Mouse (Mus musculus): ENCODE measurements around the gene Hipk1. TPM values are rescaled to one million over a fixed set of nuclear protein-coding genes. Genes with fewer than 3 reads are reported as not detected.

The Hipk1 gene
- polyA plus RNA-seq, 2 experiments = 16.6 to 27.3 TPM

- H3K9ac ChIP-seq (ENCODE audit: low read depth, low read length, severe bottlenecking) = no peak overlapping the region
- no peak overlapping the region for H3K4me2 ChIP-seq (replicated peaks; ENCODE audit: low read depth, low read length, severe bottlenecking)
- no peak overlapping the region for H3K4me3 ChIP-seq (replicated peaks; ENCODE audit: low read length)
- H3K4me1 ChIP-seq (ENCODE audit: control insufficient read depth, insufficient read depth, low read length) = peaks cover 19% of the 10 kb centered on the region
- no peak for TF ChIP-seq POLR2A (IDR thresholded peaks at IDR 0.05; ENCODE audit: borderline replicate concordance, extremely low read depth, insufficient read depth, insufficient read length)
- H3K27me3 ChIP-seq (ENCODE audit: control insufficient read depth, insufficient read depth, low read length) = no peaks in the 10 kb centered on the region
- H3K9me3 ChIP-seq (ENCODE audit: control insufficient read depth, low read length) = no peaks in the 10 kb centered on the region
- H3K36me3 ChIP-seq (ENCODE audit: control insufficient read depth, insufficient read depth, low read length) = no peaks in the 10 kb centered on the region
- WGBS = 98% methylated on average over 4 of the region's 4 CpGs
- DNase-seq (ENCODE audit: low spot score) (no peak), ATAC-seq (ENCODE audit: low FRiP score, low read depth) (no peak)
- H3K27ac ChIP-seq (replicated peaks; ENCODE audit: low read depth, low read length) = no peak overlapping the region
Observed at GRCm38 (mm10) chr3:103712196-103712595, 79.2 kb downstream of the Hipk1 start.

- no peak overlapping the region for H3K4me3 ChIP-seq (replicated peaks; ENCODE audit: low read length)
- no peaks in the 10 kb centered on the region for H3K36me3 ChIP-seq (ENCODE audit: control insufficient read depth, insufficient read depth, low read length)
- H3K9ac ChIP-seq (ENCODE audit: low read depth, low read length, severe bottlenecking) = no peak overlapping the region
- H3K9me3 ChIP-seq (ENCODE audit: control insufficient read depth, low read length) = no peaks in the 10 kb centered on the region
- TF ChIP-seq POLR2A (IDR thresholded peaks at IDR 0.05; ENCODE audit: borderline replicate concordance, extremely low read depth, insufficient read depth, insufficient read length) = no peak
- 87% methylated on average over 5 of the region's 5 CpGs for WGBS
- no peak overlapping the region for H3K4me2 ChIP-seq (replicated peaks; ENCODE audit: low read depth, low read length, severe bottlenecking)
- no peaks in the 10 kb centered on the region for H3K27me3 ChIP-seq (ENCODE audit: control insufficient read depth, insufficient read depth, low read length)
- no peak overlapping the region for H3K27ac ChIP-seq (replicated peaks; ENCODE audit: low read depth, low read length)
- ATAC-seq (ENCODE audit: low FRiP score, low read depth) (no peak), DNase-seq (ENCODE audit: low spot score) (no peak)
- 0 out of 2 replicates have a peak, but pooled peaks cover 3% of the 10 kb centered on the region for H3K4me1 ChIP-seq (ENCODE audit: control insufficient read depth, insufficient read depth, low read length)
Observed at GRCm38 (mm10) chr3:103709470-103710040, 81.8 kb downstream of the Hipk1 start.

GRCm38 (mm10) chr3:103705426-103705825, 85.9 kb downstream of the Hipk1 start:
- TF ChIP-seq POLR2A (IDR thresholded peaks at IDR 0.05; ENCODE audit: borderline replicate concordance, extremely low read depth, insufficient read depth, insufficient read length) = no peak
- Histone ChIP-seq H3K4me3 (replicated peaks; ENCODE audit: low read length) (no peak overlapping the region), H3K9ac (ENCODE audit: low read depth, low read length, severe bottlenecking) (no peak overlapping the region), H3K9me3 (ENCODE audit: control insufficient read depth, low read length) (no peaks in the 10 kb centered on the region), H3K4me2 (replicated peaks; ENCODE audit: low read depth, low read length, severe bottlenecking) (no peak overlapping the region), H3K27ac (replicated peaks; ENCODE audit: low read depth, low read length) (no peak overlapping the region), H3K4me1 (ENCODE audit: control insufficient read depth, insufficient read depth, low read length) (0 out of 2 replicates have a peak, but pooled peaks cover 3% of the 10 kb centered on the region), H3K36me3 (ENCODE audit: control insufficient read depth, insufficient read depth, low read length) (no peaks in the 10 kb centered on the region), H3K27me3 (ENCODE audit: control insufficient read depth, insufficient read depth, low read length) (no peaks in the 10 kb centered on the region)
- WGBS = 82% methylated on average over 12 of the region's 12 CpGs
- no peak for ATAC-seq (ENCODE audit: low FRiP score, low read depth)
- no peak for DNase-seq (ENCODE audit: low spot score)

- DNase-seq (ENCODE audit: low spot score) (peak; percentile 15), ATAC-seq (ENCODE audit: low FRiP score, low read depth) (no peak)
- no peaks in the 10 kb centered on the region for H3K9me3 ChIP-seq (ENCODE audit: control insufficient read depth, low read length)
- H3K9ac ChIP-seq (ENCODE audit: low read depth, low read length, severe bottlenecking) = no peak overlapping the region
- 0 out of 2 replicates have a peak, but pooled peaks cover 3% of the 10 kb centered on the region for H3K4me1 ChIP-seq (ENCODE audit: control insufficient read depth, insufficient read depth, low read length)
- H3K36me3 ChIP-seq (ENCODE audit: control insufficient read depth, insufficient read depth, low read length) = no peaks in the 10 kb centered on the region
- 48% methylated on average over 6 of the region's 6 CpGs for WGBS
- no peak for TF ChIP-seq POLR2A (IDR thresholded peaks at IDR 0.05; ENCODE audit: borderline replicate concordance, extremely low read depth, insufficient read depth, insufficient read length)
- no peak overlapping the region for H3K27ac ChIP-seq (replicated peaks; ENCODE audit: low read depth, low read length)
- no peak overlapping the region for H3K4me2 ChIP-seq (replicated peaks; ENCODE audit: low read depth, low read length, severe bottlenecking)
- H3K4me3 ChIP-seq (replicated peaks; ENCODE audit: low read length) = no peak overlapping the region
- no peaks in the 10 kb centered on the region for H3K27me3 ChIP-seq (ENCODE audit: control insufficient read depth, insufficient read depth, low read length)
Observed at GRCm38 (mm10) chr3:103704661-103705060, 86.7 kb downstream of the Hipk1 start.

GRCm38 (mm10) chr3:103696388-103696925, 94.9 kb downstream of the Hipk1 start:
- H3K4me3 ChIP-seq (replicated peaks; ENCODE audit: low read length) = no peak overlapping the region
- H3K9me3 ChIP-seq (ENCODE audit: control insufficient read depth, low read length) = no peaks in the 10 kb centered on the region
- no peaks in the 10 kb centered on the region for H3K36me3 ChIP-seq (ENCODE audit: control insufficient read depth, insufficient read depth, low read length)
- H3K4me2 ChIP-seq (replicated peaks; ENCODE audit: low read depth, low read length, severe bottlenecking) = no peak overlapping the region
- H3K4me1 ChIP-seq (ENCODE audit: control insufficient read depth, insufficient read depth, low read length) = no peaks in the 10 kb centered on the region
- 74% methylated on average over 1 of the region's 1 CpGs for WGBS
- H3K9ac ChIP-seq (ENCODE audit: low read depth, low read length, severe bottlenecking) = no peak overlapping the region
- no peaks in the 10 kb centered on the region for H3K27me3 ChIP-seq (ENCODE audit: control insufficient read depth, insufficient read depth, low read length)
- DNase-seq (ENCODE audit: low spot score) (no peak), ATAC-seq (ENCODE audit: low FRiP score, low read depth) (no peak)
- no peak overlapping the region for H3K27ac ChIP-seq (replicated peaks; ENCODE audit: low read depth, low read length)
- TF ChIP-seq POLR2A (IDR thresholded peaks at IDR 0.05; ENCODE audit: borderline replicate concordance, extremely low read depth, insufficient read depth, insufficient read length) = no peak
